Mouse (Mus musculus): ENCODE data around the gene Ppp1r12c. TPM values are rescaled to one million over a fixed set of nuclear protein-coding genes. Genes with fewer than 3 reads are reported as not detected.

The Ppp1r12c gene
- total RNA-seq (2023), result 100 to 1,000 TPM; 168 to 202 TPM

GRCm38 (mm10) chr7:4501558-4502397 lies at the start of gene Ppp1r12c:
TSS of gene Ppp1r12c (minus strand) at chr7:4501680.

GRCm38 (mm10) chr7:4547221-4547641 lies 45.8 kb upstream of the Ppp1r12c start, which contains the start of gene Syt5:
TSS of gene Syt5 (minus strand) at chr7:4547541.

GRCm38 (mm10) chr7:4532005-4532729 lies 30.7 kb upstream of the Ppp1r12c start, which contains the start of gene Dnaaf3:
TSS of gene Dnaaf3 (minus strand) at chr7:4532453.

GRCm38 (mm10) chr7:4524212-4524922 lies 22.9 kb upstream of the Ppp1r12c start, which contains the start of gene Tnni3:
TSS of gene Tnni3 (minus strand) at chr7:4524229.

GRCm38 (mm10) chr7:4516332-4517050 lies 15.0 kb upstream of the Ppp1r12c start, which contains the start of gene Tnnt1:
TSS of gene Tnnt1 (minus strand) at chr7:4516382.

GRCm38 (mm10) chr7:4460576-4461434 lies 40.7 kb downstream of the Ppp1r12c start, which contains the start of gene Eps8l1:
TSS of gene Eps8l1 (plus strand) at chr7:4460674.

GRCm38 (mm10) chr7:4445216-4445791 lies 56.2 kb downstream of the Ppp1r12c start, which contains the start of gene Rdh13:
TSS of gene Rdh13 (minus strand) at chr7:4445649.

Other genes starting within 250 kb of the Ppp1r12c start
- under 1 TPM; 0.24 to 0.29 TPM for gene Ncr1, start 164.0 kb downstream of the Ppp1r12c start, total RNA-seq (2023)
- under 1 TPM; 0.24 to 0.93 TPM for gene Gp6, start 103.9 kb downstream of the Ppp1r12c start, total RNA-seq (2023)
- gene Rdh13, start 56.0 kb downstream of the Ppp1r12c start, total RNA-seq (2023), result 1 to 10 TPM; 2.5 to 3.1 TPM
- 1 to 10 TPM; 7.4 to 8.0 TPM for gene Eps8l1, start 41.0 kb downstream of the Ppp1r12c start, total RNA-seq (2023)
- gene Tnnt1, start 14.7 kb upstream of the Ppp1r12c start, total RNA-seq (2023), result 10 to 100 TPM in 1 of 2 experiments, 1 to 10 TPM in 1; 9.0 to 15.0 TPM
- 1 to 10 TPM in 1 of 2 experiments, under 1 TPM in 1; 0.39 to 1.7 TPM for gene Tnni3, start 22.5 kb upstream of the Ppp1r12c start, total RNA-seq (2023)
- gene Dnaaf3, start 30.8 kb upstream of the Ppp1r12c start, total RNA-seq (2023), result under 1 TPM; 0.50 to 0.77 TPM
- not detected for gene Syt5, start 45.9 kb upstream of the Ppp1r12c start, total RNA-seq (2023)
- gene Ptprh, start 102.4 kb upstream of the Ppp1r12c start, total RNA-seq (2023), result not detected
- gene Tmem86b, start 129.7 kb upstream of the Ppp1r12c start, total RNA-seq (2023), result 10 to 100 TPM; 22.9 to 23.5 TPM
- 100 to 1,000 TPM; 149 to 155 TPM for gene Ppp6r1, start 157.3 kb upstream of the Ppp1r12c start, total RNA-seq (2023)
- 10 to 100 TPM; 15.7 to 22.2 TPM for gene Hspbp1, start 183.4 kb upstream of the Ppp1r12c start, total RNA-seq (2023)
- gene Brsk1, start 188.9 kb upstream of the Ppp1r12c start, total RNA-seq (2023), result under 1 TPM in 1 of 2 experiments, not detected in 1; 0.28 TPM
- gene Tmem150b, start 223.6 kb upstream of the Ppp1r12c start, total RNA-seq (2023), result 10 to 100 TPM; 20.0 to 21.3 TPM
- 100 to 1,000 TPM; 113 TPM for gene Kmt5c, start 238.4 kb upstream of the Ppp1r12c start, total RNA-seq (2023)